Mouse (Mus musculus) embryonic facial prominence, embryonic 14.5 days (tissue): ENCODE measurements around the gene Irak4. TPM values are rescaled to one million over a fixed set of nuclear protein-coding genes. Genes with fewer than 3 reads are reported as not detected.
A peak's percentile ranks its signal among the peaks of the same experiment; 100 is the strongest.

Experiments used
- ATAC-seq: fragments of 200-750 bp; cut with Nextera tagmentation; 2 replicates; pipeline ENCODE4 v1.8.0; 2017; ENCODE audit warnings: low read depth, moderate number of reproducible peaks, moderate TSS enrichment
- DNase-seq: peaks from one replicate; pipeline ENCODE4 v3.0.0-alpha.2; 2015; ENCODE audit warnings: low spot score
- H3K27ac ChIP-seq: fragments of 300-500 bp; sonication (generic); replicated peaks from 2 replicates; pipeline ENCODE4 v1.5.1; 2014; ENCODE audit warnings: low read depth, mild to moderate bottlenecking, low read length, moderate library complexity
- H3K27me3 ChIP-seq: fragments of 300-500 bp; sonication (generic); replicated peaks from 2 replicates; pipeline ENCODE4 v1.6.1; 2014; ENCODE audit warnings: low read length; ENCODE audit not compliant: control insufficient read depth, insufficient read depth
- H3K36me3 ChIP-seq: fragments of 300-500 bp; sonication (generic); 2 replicates; pipeline ENCODE4 v1.6.1; 2014; ENCODE audit warnings: low read length, mixed read lengths; ENCODE audit not compliant: control insufficient read depth, insufficient read depth
- H3K4me1 ChIP-seq: fragments of 300-500 bp; sonication (generic); 2 replicates; pipeline ENCODE4 v1.6.1; 2014; ENCODE audit warnings: antibody characterized with exemption, low read length; ENCODE audit not compliant: control insufficient read depth, insufficient read depth
- H3K4me2 ChIP-seq: fragments of 300-500 bp; sonication (generic); 2 replicates; pipeline ENCODE4 v1.6.1; 2014; ENCODE audit warnings: low read depth, mild to moderate bottlenecking, low read length, moderate library complexity, mixed read lengths
- H3K4me3 ChIP-seq: fragments of 300-500 bp; sonication (generic); 2 replicates; pipeline ENCODE4 v1.5.1; 2014; ENCODE audit warnings: low read depth, mild to moderate bottlenecking, low read length
- H3K9ac ChIP-seq: fragments of 300-500 bp; sonication (generic); 2 replicates; pipeline ENCODE4 v1.6.1; 2014; ENCODE audit warnings: low read depth, mild to moderate bottlenecking, low read length, moderate library complexity, mixed read lengths
- H3K9me3 ChIP-seq: fragments of 300-500 bp; sonication (generic); 2 replicates; pipeline ENCODE4 v1.6.1; 2016; ENCODE audit warnings: low read length; ENCODE audit not compliant: control insufficient read depth
- WGBS: fragments of 180-500 bp; shearing (Covaris S2); extraction: QIAGEN DNeasy Blood & Tissue Kit; methylation state at CpG from one replicate; pipeline ENCODE4 v1.1.7; 2014; 5-methylcytosine and 5-hydroxymethylcytosine counted together
- polyA plus RNA-seq: library from polyadenylated mRNA; unstranded; fragments of >200 nt; fragmentation: Nextera tagmentation; extraction: Ambion mirVana; gene quantifications from 2 replicates; pipeline ENCODE4 v1.2.1, GENCODE M21; 2014

Irak4 gene
- polyA plus RNA-seq, 1 experiment from 2014 or later = 4.4 TPM

DNA sequence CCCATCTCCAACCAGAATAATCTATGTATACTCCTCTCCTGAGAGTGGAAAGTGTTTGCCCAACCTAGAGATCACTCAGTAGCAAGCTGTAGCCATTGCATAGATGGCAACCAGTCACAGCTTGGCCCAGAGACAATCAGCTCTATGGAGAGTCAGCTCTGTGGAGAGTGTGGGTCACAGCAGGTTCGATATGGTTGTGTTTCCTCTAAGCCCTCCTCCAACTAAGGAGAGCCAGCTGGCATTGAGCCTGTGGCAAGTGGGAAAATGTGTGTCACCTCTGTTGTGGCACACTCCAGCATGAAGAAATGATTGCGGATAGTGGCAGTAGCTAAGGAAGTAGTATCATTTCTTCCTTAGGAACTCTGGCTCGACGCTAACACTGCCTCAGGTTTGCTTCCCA is 28.1 kb downstream of the Irak4 start:
- H3K4me2 ChIP-seq = no peak overlapping the region
- ATAC-seq (no peak), DNase-seq (no peak)
- H3K9me3 ChIP-seq = no peaks in the 10 kb centered on the region
- no peak overlapping the region for H3K9ac ChIP-seq
- H3K4me3 ChIP-seq = no peak overlapping the region
- no peaks in the 10 kb centered on the region for H3K27me3 ChIP-seq
- no peak overlapping the region for H3K27ac ChIP-seq
- H3K36me3 ChIP-seq = no peaks in the 10 kb centered on the region
- H3K4me1 ChIP-seq = no peaks in the 10 kb centered on the region
- WGBS = 79% methylated on average over 4 of the region's 4 CpGs

DNA sequence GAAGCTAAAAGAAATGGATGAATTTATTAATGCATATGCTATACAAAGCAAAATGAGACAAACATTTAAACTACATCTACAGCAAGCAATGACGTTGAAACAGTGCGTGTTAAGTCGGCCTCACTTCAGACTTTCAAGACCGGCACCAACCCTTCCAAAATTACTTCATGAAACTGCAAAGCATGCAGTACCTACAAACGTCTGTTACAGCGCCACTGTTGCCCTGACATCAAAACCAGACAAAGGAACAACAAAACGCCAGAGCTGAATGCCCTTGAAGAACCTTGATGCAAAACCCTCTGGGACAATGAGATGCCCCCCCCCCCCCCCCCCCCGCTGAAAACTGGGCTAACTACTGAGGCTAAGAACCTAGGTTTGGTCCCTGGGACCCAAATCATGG is 29.3 kb downstream of the Irak4 start:
- ATAC-seq = no peak
- no peaks in the 10 kb centered on the region for H3K36me3 ChIP-seq
- no peak overlapping the region for H3K4me2 ChIP-seq
- 62% methylated on average over 8 of the region's 8 CpGs for WGBS
- no peak for DNase-seq
- H3K4me1 ChIP-seq = no peaks in the 10 kb centered on the region
- no peak overlapping the region for H3K4me3 ChIP-seq
- no peaks in the 10 kb centered on the region for H3K9me3 ChIP-seq
- no peak overlapping the region for H3K27ac ChIP-seq
- H3K9ac ChIP-seq = no peak overlapping the region
- no peaks in the 10 kb centered on the region for H3K27me3 ChIP-seq

GRCm38 (mm10) chr15:94574566-94575268 is 31.3 kb downstream of the Irak4 start:
- Histone ChIP-seq H3K27me3 (no peaks in the 10 kb centered on the region), H3K4me2 (no peak overlapping the region), H3K9ac (no peak overlapping the region), H3K36me3 (peaks cover 14% of the 10 kb centered on the region), H3K4me3 (no peak overlapping the region), H3K4me1 (no peaks in the 10 kb centered on the region), H3K27ac (no peak overlapping the region), H3K9me3 (no peaks in the 10 kb centered on the region)
- 70% methylated on average over 4 of the region's 4 CpGs for WGBS
- no peak for ATAC-seq
- DNase-seq = no peak

DNA sequence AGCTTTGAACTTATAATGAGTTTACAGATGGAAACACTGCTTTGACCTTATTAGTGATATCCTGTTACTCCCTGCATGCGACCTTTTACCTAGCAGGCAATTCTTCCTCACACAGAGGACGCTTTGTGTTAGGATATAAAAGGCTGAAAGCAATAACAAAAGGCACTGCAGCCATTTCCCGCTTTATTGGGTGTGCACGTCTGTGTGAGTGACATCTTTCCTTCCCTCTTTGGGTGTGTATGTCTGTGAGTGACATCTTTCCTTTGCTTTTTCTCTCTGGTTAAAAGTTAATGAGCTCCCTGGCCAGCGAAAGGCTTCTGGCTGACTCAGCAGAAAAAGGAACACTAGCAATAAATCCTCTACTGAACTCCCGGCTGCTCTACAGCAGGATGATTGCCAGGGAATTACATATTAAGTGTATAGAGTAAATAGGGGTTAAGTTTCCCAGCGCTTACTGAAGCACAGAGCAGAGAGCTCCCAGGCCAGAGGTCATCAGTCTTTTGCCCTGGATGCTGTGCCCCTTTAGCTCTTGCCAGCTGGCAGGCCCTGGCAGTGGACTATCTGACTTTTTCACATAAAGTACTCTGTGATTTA is 38.7 kb downstream of the Irak4 start:
- Histone ChIP-seq H3K4me2 (no peak overlapping the region), H3K27ac (no peak overlapping the region), H3K4me3 (no peak overlapping the region), H3K4me1 (no peaks in the 10 kb centered on the region), H3K9me3 (no peaks in the 10 kb centered on the region), H3K36me3 (peaks cover 80% of the 10 kb centered on the region), H3K27me3 (no peaks in the 10 kb centered on the region), H3K9ac (no peak overlapping the region)
- WGBS = 65% methylated on average over 7 of the region's 7 CpGs
- DNase-seq (no peak), ATAC-seq (no peak)

GRCm38 (mm10) chr15:94583153-94583552 is 39.7 kb downstream of the Irak4 start:
- no peak overlapping the region for H3K9ac ChIP-seq
- peaks cover 1% of the 10 kb centered on the region; the same call in 1 of the 2 replicates for H3K4me1 ChIP-seq
- H3K27ac ChIP-seq = no peak overlapping the region
- ATAC-seq (no peak), DNase-seq (no peak)
- no peaks in the 10 kb centered on the region for H3K9me3 ChIP-seq
- H3K27me3 ChIP-seq = no peaks in the 10 kb centered on the region
- 74% methylated on average over 10 of the region's 10 CpGs for WGBS
- H3K4me3 ChIP-seq = no peak overlapping the region
- H3K4me2 ChIP-seq = no peak overlapping the region
- H3K36me3 ChIP-seq = peaks cover 78% of the 10 kb centered on the region

DNA sequence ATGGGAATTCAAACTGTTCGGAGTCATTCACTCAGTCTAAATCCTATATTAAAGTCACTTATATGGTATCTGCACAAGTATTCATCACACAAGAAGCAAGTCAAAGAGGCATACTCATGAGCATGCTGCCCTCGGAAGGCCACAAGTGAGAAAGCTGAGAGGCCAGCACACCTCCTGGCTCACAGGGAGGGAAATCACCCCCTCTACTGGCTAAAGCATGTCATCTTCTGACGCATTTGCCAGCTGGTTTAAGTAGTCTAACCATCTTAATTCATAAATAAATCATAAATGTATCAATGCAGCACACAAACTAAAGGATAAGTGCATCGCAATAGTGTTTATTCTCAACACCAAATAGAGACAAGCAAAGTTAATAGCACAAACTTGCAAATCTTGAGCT is 41.3 kb downstream of the Irak4 start:
- Histone ChIP-seq H3K9ac (no peak overlapping the region), H3K27ac (no peak overlapping the region), H3K9me3 (no peaks in the 10 kb centered on the region), H3K4me2 (no peak overlapping the region), H3K27me3 (no peaks in the 10 kb centered on the region), H3K36me3 (peaks cover 66% of the 10 kb centered on the region), H3K4me1 (peaks cover 4% of the 10 kb centered on the region; the same call in 1 of the 2 replicates), H3K4me3 (no peak overlapping the region)
- no peak for ATAC-seq
- no peak for DNase-seq
- WGBS = 88% methylated on average over 4 of the region's 4 CpGs

DNA sequence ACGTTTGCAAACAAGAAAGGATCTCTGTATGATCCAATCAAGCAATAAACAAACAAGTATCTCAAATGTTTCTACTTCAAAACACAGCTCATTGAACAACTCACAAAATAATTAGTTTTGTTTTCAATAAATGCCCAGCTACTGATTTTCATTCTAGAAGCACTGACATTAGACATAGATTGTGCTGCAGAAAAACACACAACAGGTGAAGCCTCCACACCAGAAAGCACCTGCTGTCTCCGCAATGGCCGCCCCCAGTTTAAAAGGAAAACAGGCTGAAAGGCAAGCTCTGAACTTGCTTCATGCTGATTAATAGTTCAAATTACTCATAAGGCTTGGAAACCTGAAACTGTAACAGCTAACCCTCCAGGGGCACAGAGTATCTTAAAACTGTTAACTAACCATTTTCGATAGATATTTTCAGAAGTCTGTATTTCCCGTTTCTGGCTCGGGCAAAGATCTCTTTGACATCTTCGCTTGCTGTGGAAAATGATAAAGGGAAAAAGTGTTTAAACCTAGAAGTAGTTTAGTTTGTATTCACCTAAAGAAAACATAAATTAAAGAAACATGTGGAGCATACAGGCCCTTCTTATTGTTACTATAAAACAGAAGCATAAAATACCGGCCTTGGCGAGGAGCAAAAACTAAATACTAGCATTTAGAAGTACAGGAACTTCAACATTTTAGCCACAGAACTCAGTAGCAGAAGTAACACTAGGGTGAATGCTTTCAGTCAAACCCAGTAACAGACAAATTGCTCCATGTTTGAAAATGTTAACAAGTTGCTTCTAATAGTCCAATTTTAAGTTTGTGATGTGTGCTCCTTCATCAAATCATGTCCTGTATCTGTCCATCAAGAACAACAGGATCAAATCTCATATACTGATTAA is 44.6 kb downstream of the Irak4 start:
- H3K27ac ChIP-seq = no peak overlapping the region
- peak overlapping the region; percentile 93; the same call in 1 of the 2 replicates for H3K9ac ChIP-seq
- H3K4me2 ChIP-seq = peak overlapping the region; percentile 56
- H3K27me3 ChIP-seq = no peaks in the 10 kb centered on the region
- 75% methylated on average over 9 of the region's 9 CpGs for WGBS
- H3K4me1 ChIP-seq = peaks cover 4% of the 10 kb centered on the region; the same call in 1 of the 2 replicates
- DNase-seq = no peak
- H3K4me3 ChIP-seq = peak overlapping the region; percentile 99
- H3K36me3 ChIP-seq = peaks cover 35% of the 10 kb centered on the region
- no peak for ATAC-seq
- H3K9me3 ChIP-seq = no peaks in the 10 kb centered on the region

DNA sequence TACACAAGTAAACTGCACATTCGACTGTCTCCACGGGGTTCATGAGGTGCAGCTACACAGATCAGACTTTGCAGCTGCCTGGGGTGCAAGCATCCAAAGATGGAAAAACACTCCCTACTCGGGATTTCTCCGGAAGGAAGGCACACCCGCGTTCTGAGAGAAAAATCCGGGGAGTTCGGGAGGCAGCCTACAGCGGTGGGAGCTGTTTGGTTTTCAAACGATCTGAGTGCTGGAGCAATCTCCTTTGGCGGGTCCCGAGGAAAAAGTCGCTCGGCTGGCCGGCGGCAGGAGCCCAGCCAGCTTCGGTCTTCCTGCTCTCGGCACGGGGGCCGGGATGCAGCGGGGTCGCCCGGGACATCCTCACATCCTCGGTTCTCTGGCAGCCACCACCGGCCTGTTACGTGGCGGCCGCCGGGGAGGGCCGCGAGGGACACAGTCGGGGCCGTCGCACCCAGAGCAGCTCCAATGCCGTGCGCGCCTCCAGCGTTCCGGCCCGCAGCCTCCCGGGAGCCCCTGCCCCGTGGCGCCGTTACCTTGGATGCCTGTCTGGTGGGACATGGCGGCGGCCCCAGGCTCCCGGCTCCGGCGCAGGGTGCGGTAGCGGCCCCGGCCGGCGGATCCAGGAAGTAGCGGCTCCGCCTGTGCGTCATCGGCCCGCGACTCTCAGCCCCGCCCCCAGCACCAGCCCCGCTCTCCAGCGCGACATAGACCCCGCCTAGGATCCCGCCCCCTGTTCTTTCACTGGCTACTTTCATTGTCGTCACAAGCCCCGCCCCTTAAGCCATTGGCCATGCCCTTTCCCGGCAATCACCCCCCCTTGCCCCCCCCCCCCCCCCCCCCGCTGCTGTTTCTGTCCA is 46.0 kb downstream of the Irak4 start, which contains the start of gene Twf1:
Gene Twf1 (minus strand): TSS at position 671 of the 857 bp plus-strand sequence.
- WGBS = under 1% methylated on average over 23 of the region's 70 CpGs

More for the DNA sequence above, 46.0 kb downstream of the Irak4 start, which contains the start of gene Twf1:
- DNase-seq (peak; percentile 99), ATAC-seq (peak; percentile 99)
- Histone ChIP-seq H3K4me3 (peak within 1 kb of the TSS; percentile 99), H3K27me3 (no peaks in the 10 kb centered on the region), H3K9me3 (no peaks in the 10 kb centered on the region), H3K4me1 (peaks cover 4% of the 10 kb centered on the region; the same call in 1 of the 2 replicates), H3K9ac (peak within 1 kb of the TSS; percentile 93), H3K4me2 (peak within 1 kb of the TSS; percentile 59), H3K36me3 (peaks cover 22% of the 10 kb centered on the region), H3K27ac (peak within 1 kb of the TSS; percentile 77)
